Mouse (Mus musculus): ENCODE measurements at regions not wholly inside any gene's neighbourhood (a gene's known extent, or its start where the extent isn't known, plus 50 kb on each side); places are given as distances from the start of the nearest gene placed in this dataset.
"Not testable (repeated sequence)": the region's sequence is repeated elsewhere in the genome, so short reads cannot be mapped to it uniquely, and the experiment has no call there.

DNA sequence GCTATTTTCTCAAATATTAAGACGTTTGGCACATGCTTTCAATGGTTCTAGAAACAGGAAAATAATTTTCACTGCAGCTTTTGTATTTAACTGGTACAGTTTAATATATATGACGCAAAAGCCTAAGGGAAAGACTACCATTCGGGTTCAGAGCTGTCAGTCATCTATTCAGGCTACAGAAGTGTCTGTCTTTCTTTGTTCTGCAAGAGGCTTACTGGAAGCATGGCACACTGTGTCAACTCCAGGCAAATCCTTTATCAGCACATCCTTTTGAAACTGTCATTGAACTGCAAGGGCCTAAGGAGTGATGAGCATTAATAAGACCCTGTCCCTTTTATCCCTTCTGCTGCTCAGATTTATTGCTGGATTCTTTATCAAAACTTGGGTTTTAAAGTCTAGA, 303.8 kb upstream of the Gm5152 start:
- DNase-seq (ENCODE audit: extremely low read depth, low read depth): not testable (repeated sequence)

DNA sequence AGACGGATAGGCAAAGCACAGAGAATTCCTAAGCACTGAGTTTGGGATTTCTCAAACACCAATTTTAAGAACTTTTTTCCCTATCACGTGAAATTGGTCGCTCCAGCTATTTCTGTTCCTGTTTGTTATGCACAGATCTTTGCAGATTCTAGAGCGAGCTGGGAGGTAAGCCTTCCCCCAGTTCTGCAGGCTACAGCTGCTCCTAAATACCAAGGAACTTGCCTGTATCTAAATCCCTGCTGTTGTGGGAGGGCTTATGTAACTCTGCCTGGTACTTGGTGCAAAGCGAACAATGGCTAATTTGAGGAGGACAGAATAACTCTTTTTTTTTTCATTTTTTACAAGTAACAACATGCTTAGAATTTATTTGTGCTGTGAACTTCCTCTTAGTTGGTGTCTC, 316.0 kb upstream of the Gm5152 start:
- no peak for DNase-seq (ENCODE audit: extremely low read depth, low read depth)

DNA sequence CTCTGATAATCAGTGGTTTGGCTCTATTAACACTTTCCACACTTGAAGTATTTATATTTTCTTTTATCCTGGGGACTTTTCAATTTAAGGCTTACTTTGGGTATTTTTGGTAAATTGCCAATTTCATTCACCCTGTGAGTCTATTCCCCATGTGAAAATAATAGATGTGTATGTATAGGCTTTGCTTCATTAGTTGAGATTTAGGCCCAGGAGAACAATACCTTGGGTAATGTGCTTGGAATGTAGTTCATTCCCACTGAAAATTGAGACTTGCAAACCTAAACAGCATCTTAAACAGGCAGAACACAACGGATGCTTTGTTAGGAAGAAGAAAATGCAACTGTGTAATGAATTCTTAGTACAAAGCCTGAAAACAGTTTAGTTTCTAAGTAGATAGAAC, 346.1 kb upstream of the Gm5152 start:
- no peak for DNase-seq (ENCODE audit: extremely low read depth, low read depth)

DNA sequence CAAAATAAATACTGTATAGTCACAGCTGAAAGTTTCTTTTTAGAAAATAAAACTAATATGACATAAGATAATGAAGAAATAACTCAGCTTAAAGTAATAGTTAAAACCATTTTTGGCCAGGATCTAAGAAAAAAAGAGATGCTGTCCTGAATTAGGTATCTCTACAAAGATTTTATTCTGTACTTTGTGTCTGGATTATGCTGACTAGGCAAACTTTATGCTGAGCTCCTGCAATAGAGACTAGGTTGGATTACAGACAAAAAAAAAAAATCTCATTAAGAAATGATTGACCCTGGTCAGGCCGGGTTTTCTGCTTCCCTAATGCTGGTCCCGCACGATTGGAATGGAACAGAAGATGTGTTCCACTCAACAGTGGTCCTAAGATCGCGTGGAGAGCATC, 346.8 kb upstream of the Gm8871 start:
- DNase-seq (ENCODE audit: extremely low read depth, low read depth): no peak

DNA sequence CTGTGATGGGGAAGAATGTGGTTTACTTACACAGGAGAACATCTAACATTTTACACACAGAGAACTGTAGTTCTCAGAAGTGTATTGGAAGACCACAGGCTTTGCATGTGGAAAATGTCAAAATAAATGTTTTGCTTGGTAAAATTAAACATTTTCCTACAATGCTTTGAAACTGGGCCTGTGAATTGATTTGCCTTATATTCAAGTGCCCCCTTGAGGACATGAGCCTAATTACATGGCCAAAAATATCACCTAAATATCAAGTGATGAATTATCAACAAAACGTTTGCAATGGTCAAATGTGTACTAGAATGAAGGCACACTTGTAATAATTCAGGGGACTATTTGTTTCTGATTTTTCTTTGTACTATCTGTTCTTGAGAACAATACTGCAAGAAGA, 314.4 kb upstream of the Gm8871 start:
- no peak for DNase-seq (ENCODE audit: extremely low read depth, low read depth)

DNA sequence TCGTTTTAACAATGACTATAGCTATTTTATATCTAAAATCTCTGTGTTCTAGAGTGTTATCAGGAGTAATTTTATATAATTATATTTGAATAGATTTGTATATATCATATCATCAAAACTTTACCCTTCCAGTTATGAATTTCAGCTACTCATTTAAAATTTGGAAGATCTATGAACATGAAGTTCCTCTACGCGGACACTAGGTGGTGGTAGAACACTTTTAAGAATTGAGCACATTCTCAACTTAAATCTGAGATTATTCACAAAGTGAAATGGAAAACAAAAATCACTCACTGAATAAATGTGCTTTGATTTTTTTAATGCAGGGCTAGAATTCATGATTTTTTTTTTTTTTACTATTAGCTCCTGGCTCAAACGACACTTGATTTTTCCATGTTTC, 299.5 kb upstream of the Gm8871 start:
- DNase-seq (ENCODE audit: extremely low read depth, low read depth): peak; percentile 1

DNA sequence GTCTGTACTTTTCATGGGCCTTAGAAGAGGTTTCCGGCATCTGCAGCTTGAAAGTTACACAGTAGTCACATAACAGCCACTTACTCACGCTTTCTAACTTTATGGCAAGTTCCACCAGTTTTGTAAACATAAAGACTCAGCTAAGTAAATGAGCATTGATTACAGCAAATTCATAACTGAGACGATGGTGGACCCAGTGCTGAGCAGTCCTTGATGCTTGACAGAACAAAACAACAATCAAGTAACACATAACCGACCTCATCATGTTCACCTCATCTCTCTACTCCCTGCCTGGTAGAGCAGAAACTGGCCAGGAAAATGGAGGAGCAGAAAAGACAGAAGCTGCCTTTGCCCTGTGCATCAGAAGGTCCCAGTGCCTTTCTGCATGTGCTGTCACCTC, 284.3 kb upstream of the Gm8871 start:
- no peak for DNase-seq (ENCODE audit: extremely low read depth, low read depth)

DNA sequence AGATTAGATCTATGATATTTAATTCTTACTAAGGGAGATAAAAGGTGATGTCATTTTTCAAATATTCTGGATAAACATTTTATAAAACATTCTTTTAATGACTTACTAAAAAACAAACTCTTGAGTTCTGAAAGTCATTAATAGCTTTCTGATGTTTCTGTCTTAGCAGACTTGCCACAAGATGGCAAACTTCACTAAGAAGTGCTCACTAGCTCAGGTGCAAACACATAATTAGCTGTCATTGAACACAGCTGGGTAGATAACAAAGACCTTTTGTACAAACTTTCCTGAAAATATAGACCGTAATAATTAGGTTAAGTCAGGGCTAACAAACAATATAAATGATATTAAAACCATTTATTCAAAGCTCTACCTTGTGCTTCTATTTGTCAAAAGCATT, 273.4 kb upstream of the Gm8871 start:
- no peak for DNase-seq (ENCODE audit: extremely low read depth, low read depth)

DNA sequence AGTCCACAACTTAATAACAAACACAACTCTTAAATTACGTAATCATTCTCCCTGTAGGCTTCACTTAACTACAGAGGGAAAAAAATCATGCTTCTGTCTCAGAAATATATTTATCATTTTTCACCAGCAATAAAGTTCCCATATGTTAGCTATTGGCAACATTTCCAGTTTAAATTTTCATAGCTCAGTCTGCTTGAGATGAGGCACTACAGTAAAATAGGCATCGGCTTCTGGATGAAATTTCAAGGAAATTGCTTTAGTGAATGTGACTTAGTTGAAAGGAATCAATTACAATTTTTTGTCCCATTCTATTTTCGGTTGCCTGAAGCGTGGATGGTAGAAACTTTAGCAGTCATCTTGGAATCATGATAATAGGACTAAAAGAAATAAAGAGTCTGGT, 262.1 kb upstream of the Gm8871 start:
- no peak for DNase-seq (ENCODE audit: extremely low read depth, low read depth)

DNA sequence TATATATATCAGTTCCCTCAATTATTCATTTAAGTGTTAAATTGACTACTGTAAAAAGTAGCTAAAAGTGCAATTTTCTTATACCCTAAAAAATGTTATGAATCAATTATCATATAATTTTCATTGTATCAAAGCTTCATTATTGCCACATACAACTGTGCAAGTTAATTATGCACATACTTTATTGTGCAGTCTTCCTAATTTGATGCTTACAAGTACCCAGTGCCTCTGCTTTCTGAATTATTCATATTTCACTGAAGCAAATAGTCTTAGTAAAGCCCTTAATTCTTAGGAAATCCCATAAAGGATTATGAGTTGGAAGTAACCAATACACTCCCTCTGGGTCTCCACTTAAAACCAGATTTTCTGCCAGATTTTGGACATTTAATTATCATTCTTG, 220.5 kb upstream of the Gm8871 start:
- no peak for DNase-seq (ENCODE audit: extremely low read depth, low read depth)

DNA sequence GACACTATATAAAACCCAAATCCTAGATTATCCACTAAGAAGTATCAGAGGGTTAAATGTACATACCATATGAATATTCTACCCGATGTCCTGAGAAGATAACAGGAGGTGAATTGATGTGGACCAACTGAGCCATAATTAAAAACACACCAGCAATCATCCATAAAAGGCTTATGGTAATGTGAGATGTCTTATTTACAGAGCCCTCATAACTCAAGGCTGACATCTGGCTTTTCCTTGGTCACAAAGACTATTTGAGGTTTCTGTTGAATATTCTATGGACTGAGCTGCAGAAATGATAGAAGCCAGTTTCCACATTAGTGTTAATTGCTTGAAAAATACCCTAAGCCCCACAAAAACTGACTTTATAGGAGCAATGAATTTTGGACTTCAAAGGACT, 198.1 kb upstream of the Gm8871 start:
- no peak for DNase-seq (ENCODE audit: extremely low read depth, low read depth)

DNA sequence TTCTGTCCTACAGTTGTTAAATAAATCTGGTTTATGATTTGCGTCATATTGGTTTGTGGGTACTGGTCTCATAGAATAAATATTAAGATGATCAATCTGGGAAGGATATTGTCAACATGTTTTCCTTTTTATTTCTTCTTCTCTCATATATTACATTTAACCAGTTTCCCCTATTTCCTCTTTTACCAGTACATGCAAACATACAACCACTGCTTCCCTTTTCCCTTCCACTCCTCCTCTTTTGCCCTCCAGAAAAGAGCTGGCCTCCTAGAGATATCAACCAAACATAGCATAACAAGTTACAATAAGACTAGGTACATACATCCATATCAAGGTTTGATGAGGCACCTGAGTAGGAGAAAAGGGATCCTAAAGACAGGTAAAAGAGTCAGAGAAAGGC, 180.1 kb upstream of the Gm8871 start:
- no peak for DNase-seq (ENCODE audit: extremely low read depth, low read depth)
